Mouse (Mus musculus) cerebellum, adult 18-20 months (tissue): Measurements from ENCODE around the gene Frmd4b.
A peak's percentile ranks its signal among the peaks of the same experiment; 100 is the strongest.
"Not testable (repeated sequence)": the region's sequence is repeated elsewhere in the genome, so short reads cannot be mapped to it uniquely, and the experiment has no call there.

Experiments
- DNase-seq, 2 experiments: peaks; one replicate each; pipeline ENCODE4 v3.0.0; 2021

Frmd4b gene

GRCm38 (mm10) chr6:97409467-97410239 is 207.7 kb downstream of the Frmd4b start:
- no peak for DNase-seq

- DNase-seq = no peak
Observed at GRCm38 (mm10) chr6:97407914-97408313, 209.4 kb downstream of the Frmd4b start.

- DNase-seq = no peak
Observed at GRCm38 (mm10) chr6:97407425-97407824, 209.9 kb downstream of the Frmd4b start.

GRCm38 (mm10) chr6:97405311-97405710 is 212.0 kb downstream of the Frmd4b start:
- DNase-seq = peak; percentile 7 to 12

- no peak for DNase-seq
Observed at GRCm38 (mm10) chr6:97402822-97403472, 214.4 kb downstream of the Frmd4b start.

- no peak for DNase-seq
Observed at GRCm38 (mm10) chr6:97400446-97400845, 216.9 kb downstream of the Frmd4b start.

GRCm38 (mm10) chr6:97397935-97398334 is 219.4 kb downstream of the Frmd4b start:
- no peak for DNase-seq

GRCm38 (mm10) chr6:97396957-97397354 is 220.4 kb downstream of the Frmd4b start:
- no peak for DNase-seq

GRCm38 (mm10) chr6:97396351-97396956 is 220.9 kb downstream of the Frmd4b start:
- DNase-seq = no peak

- no peak for DNase-seq
Observed at GRCm38 (mm10) chr6:97395477-97396350, 221.6 kb downstream of the Frmd4b start.

- no peak for DNase-seq
Observed at GRCm38 (mm10) chr6:97394473-97395075, 222.8 kb downstream of the Frmd4b start.

- DNase-seq = no peak
Observed at GRCm38 (mm10) chr6:97392912-97393311, 224.4 kb downstream of the Frmd4b start.

GRCm38 (mm10) chr6:97387388-97387787 is 230.0 kb downstream of the Frmd4b start:
- no peak for DNase-seq

GRCm38 (mm10) chr6:97384918-97385317 is 232.4 kb downstream of the Frmd4b start:
- DNase-seq = no peak

GRCm38 (mm10) chr6:97381275-97381674 is 236.1 kb downstream of the Frmd4b start:
- DNase-seq = no peak

GRCm38 (mm10) chr6:97370947-97371346 is 246.4 kb downstream of the Frmd4b start:
- no peak for DNase-seq

- DNase-seq = no peak
Observed at GRCm38 (mm10) chr6:97370460-97370859, 246.9 kb downstream of the Frmd4b start.

GRCm38 (mm10) chr6:97363846-97364245 is 253.5 kb downstream of the Frmd4b start:
- DNase-seq = no peak

GRCm38 (mm10) chr6:97357606-97358005 is 259.7 kb downstream of the Frmd4b start:
- not testable (repeated sequence) for DNase-seq

- DNase-seq = no peak
Observed at GRCm38 (mm10) chr6:97356612-97357011, 260.7 kb downstream of the Frmd4b start.

- no peak for DNase-seq
Observed at GRCm38 (mm10) chr6:97355141-97355540, 262.2 kb downstream of the Frmd4b start.

GRCm38 (mm10) chr6:97353933-97354332 is 263.4 kb downstream of the Frmd4b start:
- no peak for DNase-seq
